Mouse (Mus musculus) left cerebral cortex, postnatal 36 days (tissue): ENCODE results near the gene Notum. TPM values are rescaled to one million over a fixed set of nuclear protein-coding genes. Genes with fewer than 3 reads are reported as not detected.
"Not testable (repeated sequence)": the region's sequence is repeated elsewhere in the genome, so short reads cannot be mapped to it uniquely, and the experiment has no call there.

Experiments
- DNase-seq, 2 experiments: peaks; one replicate each; pipeline ENCODE4 v3.0.0; 2021 to 2022; ENCODE audit warnings: low spot score in 2 of 2, mixed read lengths in 1 of 2
- intact Hi-C: fragments of 180-260 bp; cut with DNase I; formaldehyde crosslinking; loops from one replicate; pipeline ENCODE4 v1.15.1; 2025
- total RNA-seq, 2 experiments: library from RNA; stranded (reverse); gene quantifications; 2 replicates each; pipeline ENCODE4 v1.2.3; 2021

Gene Notum
- total RNA-seq, 2 experiments from 2014 or later: 5.6 to 6.6 TPM

GRCm38 (mm10) chr11:120679909-120680308 lies 18.9 kb upstream of the Notum start:
- intact Hi-C loops: no loop called here

GRCm38 (mm10) chr11:120676951-120677350 lies 16.0 kb upstream of the Notum start:
- intact Hi-C loops: no loop called here

More at GRCm38 (mm10) chr11:120679909-120680308, 18.9 kb upstream of the Notum start:
- DNase-seq: no peak

GRCm38 (mm10) chr11:120675875-120676274 lies 14.9 kb upstream of the Notum start:
- DNase-seq, intact Hi-C loops: not testable (repeated sequence)

More at GRCm38 (mm10) chr11:120676951-120677350, 16.0 kb upstream of the Notum start:
- DNase-seq: no peak

GRCm38 (mm10) chr11:120673594-120674122 lies 12.7 kb upstream of the Notum start:
- DNase-seq: no peak
- intact Hi-C loops: loop anchor here (5.0 kb wide), 1 partner anchor 34 kb away; no protein-coding TSS in a partner anchor

- intact Hi-C loops: loop anchor here (5.0 kb wide), 1 partner anchor 34 kb away; no protein-coding TSS in a partner anchor
- peak; percentile 91 to 96 for DNase-seq
These were observed 12.0 kb upstream of the Notum start, which contains the start of gene Aspscr1 for GRCm38 (mm10) chr11:120672687-120673593. Gene Aspscr1, plus strand, starts transcription at chr11:120672973.

- intact Hi-C loops: no loop called here
- DNase-seq: no peak
These were observed 5.6 kb upstream of the Notum start for GRCm38 (mm10) chr11:120666617-120667016.

- intact Hi-C loops: no loop called here
- DNase-seq: no peak
These were observed 4.4 kb upstream of the Notum start for GRCm38 (mm10) chr11:120665406-120665805.

- intact Hi-C loops: no loop called here
- no peak for DNase-seq
These were observed 2.7 kb upstream of the Notum start for GRCm38 (mm10) chr11:120663714-120664113.

GRCm38 (mm10) chr11:120662759-120663158 lies 1.8 kb upstream of the Notum start:
- intact Hi-C loops: no loop called here
- no peak for DNase-seq

- intact Hi-C loops: no loop called here
These were observed 487 bp downstream of the Notum start for GRCm38 (mm10) chr11:120660301-120661075.

GRCm38 (mm10) chr11:120659509-120660300 lies 1.3 kb downstream of the Notum start:
- DNase-seq: no peak
- intact Hi-C loops: loop anchor here (2.0 to 10.0 kb wide), 2 partner anchors 53 to 115 kb away; partner anchors contain the start of genes Cenpx and Lrrc45

More at GRCm38 (mm10) chr11:120660301-120661075, 487 bp downstream of the Notum start:
- DNase-seq: no peak

GRCm38 (mm10) chr11:120658876-120659410 lies 2.0 kb downstream of the Notum start:
- intact Hi-C loops: loop anchor here (2.0 to 10.0 kb wide), 2 partner anchors 54 to 116 kb away; partner anchors contain the start of genes Cenpx and Lrrc45
- DNase-seq: peak; percentile 63 to 71

- intact Hi-C loops: loop anchor here (10.0 kb wide), 1 partner anchor 118 kb away; no protein-coding TSS in a partner anchor
These were observed 3.7 kb downstream of the Notum start for GRCm38 (mm10) chr11:120657301-120657700.

GRCm38 (mm10) chr11:120654741-120655140 lies 6.2 kb downstream of the Notum start:
- no peak for DNase-seq
- intact Hi-C loops: loop anchor here (10.0 kb wide), 1 partner anchor 120 kb away; no protein-coding TSS in a partner anchor

More at GRCm38 (mm10) chr11:120657301-120657700, 3.7 kb downstream of the Notum start:
- DNase-seq: no peak

GRCm38 (mm10) chr11:120651872-120652271 lies 9.1 kb downstream of the Notum start:
- no peak for DNase-seq
- intact Hi-C loops: loop anchor here (10.0 kb wide), 1 partner anchor 123 kb away; no protein-coding TSS in a partner anchor

GRCm38 (mm10) chr11:120648001-120648476 lies 12.9 kb downstream of the Notum start, which contains the start of gene Myadml2:
Gene Myadml2, minus strand, starts transcription at chr11:120648158.
- intact Hi-C loops: no loop called here
- DNase-seq: no peak

GRCm38 (mm10) chr11:120647047-120647830 lies 13.7 kb downstream of the Notum start:
- no peak for DNase-seq
- intact Hi-C loops: no loop called here
